Mouse (Mus musculus) lung, embryonic 15.5 days (tissue): ENCODE measurements around the gene Efnb1. TPM values are rescaled to one million over a fixed set of nuclear protein-coding genes. Genes with fewer than 3 reads are reported as not detected.

Source experiments
- polyA plus RNA-seq: library from polyadenylated mRNA; unstranded; fragments of >200 nt; fragmentation: Nextera tagmentation; extraction: Ambion mirVana; gene quantifications from 2 replicates; pipeline ENCODE4 v1.2.1, GENCODE M21; 2015

The Efnb1 gene
- polyA plus RNA-seq, 1 experiment from 2014 or later: 44.1 TPM

Other genes with a start within 250 kb of the Efnb1 start
- gene Ophn1, start 245.1 kb upstream of the Efnb1 start, polyA plus RNA-seq: 16.8 and 17.8 TPM in 2 replicates
- 29.1 and 31.2 TPM in 2 replicates for gene Yipf6, start 199.8 kb upstream of the Efnb1 start, polyA plus RNA-seq
- 14.4 and 16.7 TPM in 2 replicates for gene Stard8, start 132.9 kb upstream of the Efnb1 start, polyA plus RNA-seq